Mouse (Mus musculus) small intestine, adult 2 months (tissue): ENCODE data around the gene Anks1. TPM values are rescaled to one million over a fixed set of nuclear protein-coding genes. Genes with fewer than 3 reads are reported as not detected.

Source experiments
- H3K27ac ChIP-seq: fragments of 200-500 bp; 2 replicates; pipeline ENCODE4 v1.5.1; 2012; ENCODE audit warnings: low read depth, low read length, control low read depth, inconsistent platforms; ENCODE audit not compliant: insufficient read depth
- H3K27me3 ChIP-seq: fragments of 200-500 bp; 2 replicates; pipeline ENCODE4 v1.6.1; 2012; ENCODE audit warnings: mild to moderate bottlenecking, moderate library complexity, low read length, inconsistent platforms; ENCODE audit not compliant: control insufficient read depth, insufficient read depth
- H3K36me3 ChIP-seq: fragments of 200-500 bp; 2 replicates; pipeline ENCODE4 v1.6.1; 2012; ENCODE audit warnings: mild to moderate bottlenecking, low read length, control low read depth, inconsistent platforms; ENCODE audit not compliant: control insufficient read depth, insufficient read depth
- H3K4me1 ChIP-seq: fragments of 200-500 bp; 2 replicates; pipeline ENCODE4 v1.6.1; 2012; ENCODE audit warnings: low read length, inconsistent platforms, mixed read lengths; ENCODE audit not compliant: control insufficient read depth, insufficient read depth, insufficient read length
- H3K4me3 ChIP-seq: fragments of 200-500 bp; 2 replicates; pipeline ENCODE4 v1.5.1; 2012; ENCODE audit warnings: low read depth, mild to moderate bottlenecking, control low read depth, inconsistent platforms, low read length, moderate library complexity
- CTCF ChIP-seq: fragments of 200-500 bp; IDR thresholded peaks from 2 replicates; pipeline ENCODE4 v1.5.1; 2012; ENCODE audit warnings: low read depth, mild to moderate bottlenecking, control low read depth, inconsistent platforms, low read length, moderate library complexity, mixed read lengths; ENCODE audit not compliant: insufficient replicate concordance, insufficient read length; ENCODE audit errors: extremely low read depth
- POLR2A ChIP-seq: fragments of 200-500 bp; IDR thresholded peaks from 2 replicates; pipeline ENCODE4 v1.6.1; 2012; ENCODE audit warnings: low read depth, mild to moderate bottlenecking, control low read depth, inconsistent platforms, low read length, moderate library complexity
- WGBS: fragments of 180-500 bp; shearing (Covaris S2); methylation state at CpG from one replicate; pipeline ENCODE4 v1.1.7; 2018; 5-methylcytosine and 5-hydroxymethylcytosine counted together
- polyA plus RNA-seq: library from polyadenylated mRNA; depleted of rRNA; stranded (reverse); fragments of >200 nt; gene quantifications from 2 replicates; pipeline ENCODE4 v1.2.3, GENCODE M21; 2012

Gene Anks1
- polyA plus RNA-seq, 1 experiment = 28.2 TPM

DNA sequence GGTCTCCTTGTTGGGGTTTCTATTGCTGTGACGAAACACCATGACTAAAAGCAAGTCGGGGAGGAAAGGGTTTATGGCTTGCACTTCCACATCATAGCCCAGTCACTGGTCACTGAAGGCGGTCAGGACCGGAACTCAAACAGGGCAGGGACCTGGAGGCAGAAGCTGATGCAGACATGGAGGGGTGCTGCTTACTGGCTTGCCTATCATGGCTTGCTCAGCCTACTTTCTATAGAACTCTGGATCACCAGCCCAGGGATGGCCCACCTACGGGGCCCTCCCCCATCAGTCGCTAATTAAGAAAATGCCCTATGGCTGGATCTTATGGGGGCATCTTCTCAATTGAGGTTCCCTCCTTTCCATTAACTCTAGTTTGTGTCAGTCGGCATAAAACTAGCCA is 2.3 kb downstream of the Anks1 start:
- TF ChIP-seq CTCF = no peak
- TF ChIP-seq POLR2A = no peak
- Histone ChIP-seq H3K36me3 (no peaks in the 10 kb centered on the region), H3K27me3 (no peaks in the 10 kb centered on the region), H3K4me3 (no peak overlapping the region), H3K27ac (no peak overlapping the region), H3K4me1 (peaks cover 16% of the 10 kb centered on the region; the same call in 1 of the 2 replicates)
- WGBS = 85% methylated on average over 7 of the region's 7 CpGs

DNA sequence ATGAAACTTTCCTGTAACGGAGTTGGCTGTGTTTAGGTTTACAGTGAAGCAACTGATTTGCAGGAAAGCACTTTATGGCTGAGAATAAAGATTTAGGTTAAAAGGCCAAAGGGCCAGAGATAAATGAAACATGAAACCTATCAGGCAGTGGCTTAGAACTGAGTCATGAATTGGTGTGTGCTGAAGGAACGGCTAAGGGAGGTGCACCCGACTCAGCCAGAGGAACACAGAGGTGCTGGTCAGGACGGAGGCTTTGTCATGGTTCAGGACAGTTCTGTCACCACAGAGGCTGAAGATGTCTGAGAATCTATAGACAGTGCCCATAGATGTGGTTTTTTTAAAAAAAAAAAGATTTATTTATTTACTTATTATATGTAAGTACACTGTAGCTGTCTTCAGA is 5.6 kb downstream of the Anks1 start:
- Histone ChIP-seq H3K36me3 (no peaks in the 10 kb centered on the region), H3K27me3 (no peaks in the 10 kb centered on the region), H3K27ac (no peak overlapping the region), H3K4me1 (peaks cover 16% of the 10 kb centered on the region; the same call in 1 of the 2 replicates), H3K4me3 (no peak overlapping the region)
- no peak for TF ChIP-seq CTCF
- TF ChIP-seq POLR2A = no peak
- WGBS = 26% methylated on average over 4 of the region's 4 CpGs

DNA sequence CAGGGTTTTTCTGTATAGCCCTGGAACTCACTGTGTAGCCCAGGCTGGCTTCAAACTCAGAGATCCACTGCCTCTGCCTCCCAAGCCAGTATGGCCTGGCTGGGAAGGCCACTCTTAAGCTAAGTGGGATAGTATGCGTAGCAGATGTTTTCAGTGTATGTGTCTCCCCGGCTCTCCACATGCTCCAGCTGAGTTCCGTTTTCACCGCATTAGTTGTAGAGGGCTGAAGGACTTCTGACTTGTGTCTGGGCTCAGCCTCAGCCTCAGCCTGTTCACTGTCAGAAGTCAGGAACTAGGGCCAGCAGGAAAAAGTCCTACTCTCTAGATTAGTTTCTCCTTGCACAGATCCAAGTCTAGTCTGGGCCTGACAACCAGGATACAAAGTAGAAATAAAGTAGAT is 7.3 kb downstream of the Anks1 start:
- Histone ChIP-seq H3K4me1 (peaks cover 17% of the 10 kb centered on the region; the same call in 1 of the 2 replicates), H3K4me3 (no peak overlapping the region), H3K27me3 (no peaks in the 10 kb centered on the region), H3K27ac (no peak overlapping the region), H3K36me3 (no peaks in the 10 kb centered on the region)
- WGBS = 87% methylated on average over 4 of the region's 4 CpGs
- TF ChIP-seq CTCF (no peak), POLR2A (no peak)

DNA sequence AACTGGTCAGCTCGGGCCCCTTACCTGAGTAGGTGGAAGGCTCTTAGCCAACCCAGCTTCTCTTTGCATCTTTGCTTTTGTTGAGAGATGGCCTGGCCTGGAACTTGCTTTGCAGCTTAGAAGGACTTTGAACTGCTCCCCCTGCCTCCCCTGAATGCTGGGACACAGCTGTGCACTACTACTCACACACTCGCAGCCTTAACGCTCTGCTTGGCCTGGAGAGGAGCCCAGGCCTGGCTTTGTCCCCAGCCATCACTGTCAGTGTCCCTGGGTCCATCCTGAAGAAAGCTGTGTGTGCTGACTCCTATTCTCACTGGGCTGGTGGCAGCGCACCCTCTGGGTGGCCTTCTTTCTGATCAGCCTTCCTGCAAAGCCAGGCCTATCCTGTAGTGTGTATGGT is 11.6 kb downstream of the Anks1 start:
- TF ChIP-seq CTCF = no peak
- no peak for TF ChIP-seq POLR2A
- Histone ChIP-seq H3K27me3 (no peaks in the 10 kb centered on the region), H3K4me3 (no peak overlapping the region), H3K4me1 (peaks cover 13% of the 10 kb centered on the region; the same call in 1 of the 2 replicates), H3K36me3 (no peaks in the 10 kb centered on the region), H3K27ac (no peak overlapping the region)
- WGBS = 23% methylated on average over 4 of the region's 4 CpGs

DNA sequence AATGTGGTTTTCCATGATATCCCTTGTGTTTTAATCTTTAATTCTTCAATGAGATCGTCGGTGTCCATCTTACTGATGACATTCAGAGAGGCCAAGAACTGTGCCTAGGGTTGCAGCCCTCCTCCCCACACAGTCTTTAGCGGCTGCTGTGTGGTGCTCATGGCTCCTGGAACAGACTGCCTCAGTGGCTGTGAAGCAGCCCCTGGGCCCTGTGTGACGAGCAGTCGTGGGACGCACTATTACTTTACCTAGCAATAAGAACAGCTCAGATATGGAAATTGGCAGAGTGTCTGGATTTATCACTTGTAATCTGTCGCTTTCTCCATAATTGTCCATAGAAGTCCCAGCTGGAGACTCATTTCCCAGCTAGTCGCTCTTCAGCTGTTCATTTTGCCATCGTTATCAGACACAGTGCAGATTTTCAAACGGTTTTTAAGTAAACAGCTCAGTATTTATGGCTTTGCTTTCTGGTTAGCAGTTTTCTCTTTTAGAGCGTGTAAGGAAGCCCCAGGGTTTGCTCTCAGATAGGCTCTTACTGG is 13.1 kb downstream of the Anks1 start:
- 54% methylated on average over 11 of the region's 11 CpGs for WGBS
- no peak overlapping the region for H3K4me3 ChIP-seq
- no peaks in the 10 kb centered on the region for H3K27me3 ChIP-seq
- no peak for TF ChIP-seq CTCF
- TF ChIP-seq POLR2A = no peak
- no peak overlapping the region for H3K27ac ChIP-seq
- H3K4me1 ChIP-seq = peaks cover 13% of the 10 kb centered on the region; the same call in 1 of the 2 replicates
- no peaks in the 10 kb centered on the region for H3K36me3 ChIP-seq

DNA sequence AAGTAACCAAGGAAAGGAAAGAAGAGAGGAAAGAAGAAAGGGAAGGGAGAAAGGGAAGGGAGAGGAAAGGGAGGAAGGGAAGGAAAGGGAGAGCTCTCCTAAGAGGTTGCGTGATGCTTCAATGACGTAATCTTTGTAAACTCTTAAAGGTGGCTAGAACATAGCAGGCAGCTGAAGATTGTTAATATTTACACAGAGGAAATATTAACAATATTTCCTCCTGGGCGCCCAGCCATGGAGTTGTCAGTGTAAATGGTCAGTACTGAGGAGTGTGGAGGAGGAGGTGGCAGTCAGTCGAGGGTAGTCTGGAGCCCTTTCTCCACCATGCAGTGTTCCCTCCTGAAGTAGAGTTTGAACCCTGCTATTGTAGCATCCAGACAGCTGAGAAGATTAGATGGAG is 15.9 kb downstream of the Anks1 start:
- no peaks in the 10 kb centered on the region for H3K27me3 ChIP-seq
- peak overlapping the region; percentile 42 for H3K27ac ChIP-seq
- no peak overlapping the region for H3K4me3 ChIP-seq
- 17% methylated on average over 4 of the region's 4 CpGs for whole genome bisulfite sequencing
- TF ChIP-seq POLR2A (no peak), CTCF (no peak)
- H3K4me1 ChIP-seq = peaks cover 13% of the 10 kb centered on the region; the same call in 1 of the 2 replicates
- no peaks in the 10 kb centered on the region for H3K36me3 ChIP-seq

DNA sequence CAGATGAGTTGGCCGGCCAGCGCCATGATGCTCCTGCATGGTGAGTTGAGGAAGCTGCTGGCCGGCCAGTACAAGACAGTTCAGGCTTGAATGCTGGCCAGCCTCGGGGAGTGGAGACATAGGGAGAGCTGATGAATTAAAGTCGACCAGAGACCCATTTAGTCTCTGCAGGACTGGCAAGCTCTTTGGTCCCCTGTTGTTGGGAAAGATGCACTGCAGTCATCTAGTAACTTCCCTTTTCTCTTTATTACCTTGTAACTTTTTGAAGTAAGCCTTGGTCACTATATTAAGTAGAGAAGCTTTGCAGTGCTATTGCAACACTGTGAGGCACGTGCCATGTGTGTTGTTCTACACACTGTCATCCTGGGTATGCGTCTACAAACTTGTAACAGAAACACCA is 16.4 kb downstream of the Anks1 start:
- no peak for TF ChIP-seq POLR2A
- TF ChIP-seq CTCF = no peak
- Histone ChIP-seq H3K36me3 (no peaks in the 10 kb centered on the region), H3K4me1 (peaks cover 13% of the 10 kb centered on the region; the same call in 1 of the 2 replicates), H3K27me3 (no peaks in the 10 kb centered on the region), H3K27ac (peak overlapping the region; percentile 41), H3K4me3 (no peak overlapping the region)
- WGBS = 61% methylated on average over 7 of the region's 7 CpGs
